Mouse (Mus musculus) CD4-positive, CD25-positive, alpha-beta regulatory T cell, adult 4 months (primary cell): ENCODE measurements around the gene Alg11. TPM values are rescaled to one million over a fixed set of nuclear protein-coding genes. Genes with fewer than 3 reads are reported as not detected.

Experiments used
- ATAC-seq: one replicate; pipeline ENCODE4 v1.8.0; 2017
- polyA plus RNA-seq, 2 experiments: library from polyadenylated mRNA; unstranded; fragments of 100-300 nt; shearing (Covaris generic); gene quantifications; one replicate each; pipeline ENCODE4 v1.2.1; 2017

Alg11 gene
- 10 to 100 TPM; 26.9 to 27.5 TPM for polyA plus RNA-seq

GRCm38 (mm10) chr8:22060446-22060889 lies at the start of gene Alg11:
TSS of gene Alg11 (plus strand) at chr8:22060721.
- peak; percentile 99 for ATAC-seq

DNA sequence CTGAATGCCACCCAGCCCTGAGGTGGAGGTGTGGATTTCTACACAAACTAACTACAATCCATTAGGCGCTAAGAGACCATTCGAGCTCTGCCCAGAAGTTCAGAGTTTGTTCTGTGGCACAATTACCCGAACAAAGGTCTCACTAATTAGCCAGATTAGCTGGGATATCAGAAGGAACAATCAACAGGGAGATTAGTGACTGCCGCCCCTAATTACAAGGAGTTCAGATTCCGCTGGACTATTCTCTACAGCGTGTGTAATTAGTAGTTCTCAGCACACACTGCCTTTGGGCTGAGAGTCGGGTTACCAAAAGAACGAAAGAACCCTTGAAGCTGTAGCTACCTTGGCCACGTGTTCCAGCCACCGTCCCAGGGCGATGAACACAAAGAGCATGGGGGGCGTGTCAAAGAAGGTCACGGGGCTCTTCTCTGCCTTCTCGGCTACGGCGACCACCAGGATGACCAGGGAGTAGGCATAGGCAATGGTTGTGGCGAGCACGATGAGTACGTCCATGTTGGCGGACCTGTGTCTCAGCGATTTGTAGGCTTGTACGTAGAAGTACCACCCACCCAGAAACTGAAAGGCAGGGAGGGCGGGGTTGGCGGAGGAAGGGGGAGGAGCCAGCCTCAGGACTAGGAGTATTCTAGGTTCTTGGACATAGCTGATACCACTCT lies 47.4 kb upstream of the Alg11 start:
- no peak for ATAC-seq

DNA sequence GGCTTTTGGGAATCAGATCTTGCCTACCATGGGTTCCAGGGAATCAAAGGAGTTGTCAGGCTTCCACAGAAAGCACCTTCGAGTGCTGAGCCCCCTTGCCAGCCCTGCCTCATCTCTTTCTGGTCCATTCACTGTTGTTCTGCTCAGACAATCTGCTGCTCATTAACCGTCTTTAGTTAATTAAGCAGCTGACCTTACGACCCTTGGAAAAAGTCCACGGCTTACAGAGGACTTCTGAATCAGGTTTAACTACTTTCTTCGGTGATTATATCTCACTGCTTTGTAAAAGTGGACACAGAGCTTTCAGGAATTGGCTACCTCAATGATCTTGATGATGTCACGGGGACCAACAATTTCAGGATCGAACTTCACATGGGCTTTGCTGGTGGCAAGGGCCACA lies 42.8 kb upstream of the Alg11 start:
- ATAC-seq: no peak

- no peak for ATAC-seq
Observed at GRCm38 (mm10) chr8:22019498-22019897, 41.0 kb upstream of the Alg11 start.

- ATAC-seq: no peak
Observed at GRCm38 (mm10) chr8:22022244-22022643, 38.3 kb upstream of the Alg11 start.

DNA sequence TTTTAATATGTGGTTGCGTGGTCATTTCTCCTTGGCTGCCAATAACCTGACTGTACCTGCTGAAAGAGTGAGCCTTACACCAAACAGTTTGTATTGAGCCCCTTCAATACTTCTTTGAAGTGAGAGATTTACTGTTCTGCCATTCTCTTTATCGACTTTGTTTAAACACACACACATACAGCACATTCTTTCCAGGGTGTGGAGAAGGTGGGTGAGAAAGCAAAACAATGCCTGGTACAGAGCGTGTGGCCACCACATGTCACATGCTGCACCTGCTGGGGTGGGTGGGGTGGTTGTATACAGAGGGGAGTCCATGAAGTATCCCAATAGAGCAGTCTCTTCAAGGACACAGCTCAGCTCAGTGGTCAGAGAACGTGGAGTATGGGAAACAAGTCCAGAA lies 35.3 kb upstream of the Alg11 start:
- ATAC-seq: no peak

DNA sequence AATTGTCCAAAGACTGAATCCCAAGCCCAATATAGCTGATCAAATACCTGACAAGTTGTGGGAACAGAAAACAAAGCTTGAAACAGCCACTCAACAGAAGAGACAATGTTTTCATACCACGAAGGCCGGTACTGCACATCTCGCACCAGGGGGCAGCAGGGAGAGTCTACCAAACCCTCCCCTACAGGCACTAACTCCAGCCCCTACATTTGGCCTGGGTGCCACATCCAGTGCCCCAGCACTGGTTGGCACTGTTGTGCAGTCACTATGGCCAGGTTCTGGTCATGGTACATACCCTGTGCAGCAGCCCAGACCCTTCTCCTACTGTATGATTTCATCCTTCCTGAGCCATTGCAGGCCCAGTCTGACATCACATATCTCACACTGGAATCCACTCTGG lies 31.5 kb upstream of the Alg11 start:
- no peak for ATAC-seq

DNA sequence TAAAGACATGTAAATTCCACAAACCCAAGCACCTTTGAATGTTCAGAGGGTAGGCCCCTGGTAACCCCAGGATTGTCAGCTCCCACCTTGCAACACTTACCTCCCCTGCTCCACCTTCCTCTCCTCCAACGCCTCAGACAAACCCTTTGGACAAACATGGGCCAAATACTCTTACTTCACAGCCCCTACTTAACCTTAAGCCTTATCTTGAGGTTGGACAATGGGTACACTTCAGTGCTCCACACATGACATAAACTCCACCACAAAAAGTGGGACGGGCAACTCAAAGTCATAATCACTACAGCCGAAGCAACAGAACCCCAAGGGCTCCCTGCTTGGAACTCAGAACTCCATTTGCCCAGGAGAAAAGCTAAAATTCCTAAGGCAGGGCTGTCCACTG lies 29.5 kb upstream of the Alg11 start:
- no peak for ATAC-seq

- no peak for ATAC-seq
Observed at GRCm38 (mm10) chr8:22036137-22036536, 24.4 kb upstream of the Alg11 start.

DNA sequence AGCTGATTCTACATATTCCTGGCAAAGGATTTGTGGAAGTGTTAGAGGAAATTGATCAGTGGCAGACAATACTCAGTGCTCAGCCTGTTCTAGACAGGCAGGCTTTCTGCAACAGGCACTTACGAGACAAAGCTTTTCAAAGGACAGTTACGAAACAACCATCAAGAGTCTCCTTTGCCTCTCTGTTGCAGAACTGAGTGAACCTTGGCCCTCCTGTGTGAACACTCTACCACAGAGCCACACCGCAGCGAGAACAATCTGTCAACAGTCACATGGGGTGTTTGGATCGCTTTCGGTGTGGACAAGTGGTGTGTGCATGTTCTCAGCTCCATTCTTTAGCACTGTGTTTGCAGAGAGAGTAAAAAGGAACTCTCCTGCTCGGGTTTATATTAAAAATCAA lies 23.5 kb upstream of the Alg11 start:
- no peak for ATAC-seq

DNA sequence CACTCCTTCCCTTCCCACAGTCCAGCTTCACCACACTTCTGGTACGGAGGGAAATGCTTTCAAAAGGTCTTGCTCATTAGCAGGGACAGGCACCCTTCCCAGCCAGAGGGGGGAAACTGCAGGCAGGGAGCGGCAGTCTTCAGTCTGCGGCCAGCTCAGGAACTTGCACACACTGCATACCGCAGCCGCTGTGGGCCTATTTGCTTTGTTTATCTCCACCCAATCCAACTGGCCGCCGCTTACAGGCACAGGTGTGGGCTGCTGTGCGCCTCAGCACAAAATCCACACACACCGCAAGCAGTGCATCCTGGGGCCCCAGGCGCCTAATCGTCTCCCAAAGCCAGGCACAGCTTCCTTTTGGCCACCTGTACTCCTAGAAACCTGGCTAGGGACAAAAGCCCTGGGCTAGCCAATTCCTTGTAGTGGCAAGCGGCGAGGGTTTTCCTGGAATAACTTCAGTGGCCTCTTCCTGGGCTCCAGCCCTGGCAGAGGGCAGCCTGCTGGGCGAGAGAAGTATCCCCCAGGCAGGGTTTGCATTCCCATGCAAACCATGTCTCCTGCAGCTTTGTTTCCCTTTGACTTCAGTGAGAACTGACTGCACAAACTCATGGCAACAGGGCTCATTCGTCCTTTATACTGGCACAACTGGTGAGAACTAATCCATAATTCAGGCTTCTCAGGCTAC lies 20.9 kb upstream of the Alg11 start:
- no peak for ATAC-seq

DNA sequence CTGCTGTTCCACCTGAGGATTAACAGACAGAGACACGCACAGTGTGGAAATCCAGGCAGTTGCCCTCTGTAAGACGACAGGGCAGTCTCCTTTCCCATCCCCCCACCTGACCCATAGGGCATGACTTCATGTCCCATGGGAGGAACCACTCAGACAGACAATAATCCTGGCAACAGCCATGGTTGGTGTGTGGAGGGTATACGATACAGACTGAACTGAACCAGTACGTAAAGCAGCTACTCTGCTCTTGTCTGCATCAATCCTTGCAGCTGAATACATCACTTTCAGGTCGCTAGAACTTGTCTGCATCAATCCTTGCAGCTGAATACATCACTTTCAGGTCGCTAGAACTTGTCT lies 20.4 kb upstream of the Alg11 start:
- ATAC-seq: no peak

DNA sequence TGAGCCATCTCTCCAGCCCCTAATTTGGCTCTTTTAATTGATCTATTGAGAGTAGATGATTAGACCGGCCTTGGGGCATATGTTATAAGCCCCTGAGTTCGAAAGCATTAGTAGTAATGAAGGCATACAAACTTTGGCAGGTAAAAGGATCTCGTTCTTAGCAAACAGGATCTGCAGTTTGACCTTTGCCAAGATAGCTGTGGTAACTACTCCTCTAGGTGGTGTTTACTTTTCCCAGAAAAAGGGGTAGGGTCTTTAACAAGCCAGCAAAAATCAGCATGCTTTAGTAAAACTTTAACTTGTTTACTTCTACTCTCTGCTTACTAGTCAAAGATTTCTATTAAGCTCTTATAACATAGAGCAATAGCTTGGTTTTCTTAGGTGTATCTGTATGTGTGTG lies 18.0 kb upstream of the Alg11 start:
- no peak for ATAC-seq

GRCm38 (mm10) chr8:22043706-22044105 lies 16.8 kb upstream of the Alg11 start:
- ATAC-seq: no peak

GRCm38 (mm10) chr8:22047699-22048464 lies 12.6 kb upstream of the Alg11 start:
- peak; percentile 71 for ATAC-seq

DNA sequence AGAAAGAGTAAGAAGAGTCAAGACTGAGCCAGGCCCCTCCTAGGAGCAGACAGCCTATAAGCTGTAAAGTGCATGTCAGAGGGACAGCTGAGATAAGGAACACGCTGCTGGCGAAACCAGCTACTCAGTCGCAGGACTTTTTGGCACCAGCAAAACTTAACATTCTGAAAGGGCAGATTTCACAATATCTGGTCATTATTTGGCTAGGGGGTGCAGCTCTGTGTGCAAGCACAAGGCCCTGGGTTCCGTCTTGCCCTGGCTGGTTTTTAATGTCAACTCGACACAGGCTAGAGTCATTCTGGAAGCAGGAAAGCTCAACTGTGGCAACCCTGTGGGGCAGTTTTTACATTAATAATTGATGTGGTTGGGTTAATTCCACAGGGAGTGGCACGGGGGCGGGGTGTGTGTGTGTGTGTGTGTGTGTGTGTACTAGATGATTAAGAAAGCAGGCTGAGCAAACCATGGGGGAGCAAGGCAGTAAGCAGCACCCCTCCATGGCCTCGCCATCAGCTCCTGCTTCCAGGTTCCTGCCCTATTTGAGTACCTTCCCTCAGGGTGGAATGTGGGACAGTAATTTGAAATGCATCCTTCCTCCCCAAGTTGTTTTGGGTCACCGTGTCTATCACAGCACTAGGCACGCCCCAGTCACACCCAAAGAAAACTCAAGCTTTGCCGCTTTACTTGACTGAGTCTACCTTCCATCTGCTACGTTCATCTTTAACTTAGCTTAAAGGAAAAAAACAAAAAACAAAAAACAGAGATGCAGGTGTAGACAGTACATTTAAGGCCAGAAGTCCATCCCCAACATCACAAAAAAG lies 5.6 kb upstream of the Alg11 start:
- ATAC-seq: no peak

GRCm38 (mm10) chr8:22055492-22055877 lies 5.0 kb upstream of the Alg11 start:
- no peak for ATAC-seq

- ATAC-seq: no peak
Observed at GRCm38 (mm10) chr8:22056850-22057249, 3.7 kb upstream of the Alg11 start.

- ATAC-seq: no peak
Observed at GRCm38 (mm10) chr8:22058368-22058767, 2.2 kb upstream of the Alg11 start.

DNA sequence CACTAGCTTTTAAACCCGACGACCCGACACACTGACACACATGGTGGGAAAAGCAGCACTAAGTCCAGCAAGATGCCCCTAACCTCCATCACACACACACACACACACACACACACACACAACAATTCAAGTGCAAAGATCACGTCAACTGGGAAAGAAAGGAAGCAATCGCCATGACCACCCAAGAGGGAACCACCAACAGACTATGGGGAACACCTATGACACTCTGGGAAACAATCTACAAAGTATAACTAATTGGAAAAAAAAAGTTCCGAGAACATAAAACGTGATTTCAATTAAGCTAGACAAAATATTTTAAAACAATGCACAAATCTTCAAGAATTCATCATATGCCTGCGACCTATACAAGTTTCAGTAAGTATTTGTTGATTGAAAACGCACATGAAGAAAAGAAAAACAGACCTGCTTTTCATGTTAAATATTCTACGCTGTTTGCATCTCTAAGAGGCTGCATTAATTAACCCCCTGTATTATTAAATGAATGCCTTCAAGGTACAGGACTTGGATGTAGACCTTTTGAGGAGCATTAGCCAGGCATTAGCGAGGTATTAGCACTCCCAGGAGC lies 1.3 kb upstream of the Alg11 start:
- no peak for ATAC-seq

- ATAC-seq: peak; percentile 26
Observed at GRCm38 (mm10) chr8:22059821-22060445, 588 bp upstream of the Alg11 start, which contains the start of gene Atp7b. TSS of gene Atp7b (minus strand) at chr8:22060305.

GRCm38 (mm10) chr8:22061126-22061525 lies 605 bp downstream of the Alg11 start:
- no peak for ATAC-seq
